Mouse (Mus musculus): ENCODE results near the gene Fam76a. TPM values are rescaled to one million over a fixed set of nuclear protein-coding genes. Genes with fewer than 3 reads are reported as not detected.
"Not testable (repeated sequence)": the region's sequence is repeated elsewhere in the genome, so short reads cannot be mapped to it uniquely, and the experiment has no call there.

Fam76a gene
- polyA plus RNA-seq, 1 experiment from 2014 or later, result 47.3 TPM

- Histone ChIP-seq H3K36me3 (ENCODE audit: control insufficient read depth, insufficient read depth, low read length) (no peaks in the 10 kb centered on the region), H3K9ac (ENCODE audit: low read depth, low read length) (no peak overlapping the region), H3K9me3 (ENCODE audit: control insufficient read depth, low read length) (no peaks in the 10 kb centered on the region), H3K27ac (replicated peaks; ENCODE audit: low read depth, low read length) (no peak overlapping the region), H3K4me2 (ENCODE audit: low read depth, low read length) (peak overlapping the region; percentile 25; the same call in 1 of the 2 replicates), H3K4me3 (ENCODE audit: low read depth, low read length) (no peak overlapping the region), H3K4me1 (ENCODE audit: control insufficient read depth, insufficient read depth, low read length) (peaks cover 8% of the 10 kb centered on the region; the same call in 1 of the 2 replicates), H3K27me3 (replicated peaks; ENCODE audit: control insufficient read depth, insufficient read depth, low read length) (0 out of 2 replicates have a peak, but pooled peaks cover 6% of the 10 kb centered on the region)
- ATAC-seq (ENCODE audit: low read depth), result no peak
- WGBS, result 27% methylated on average over 22 of the region's 22 CpGs
- DNase-seq (ENCODE audit: low spot score), result peak; percentile 43
These were observed 17.2 kb upstream of the Fam76a start for GRCm38 (mm10) chr4:132939421-132940127.

- peaks cover 8% of the 10 kb centered on the region; the same call in 1 of the 2 replicates for H3K4me1 ChIP-seq (ENCODE audit: control insufficient read depth, insufficient read depth, low read length)
- DNase-seq (ENCODE audit: low spot score) (peak; percentile 85), ATAC-seq (ENCODE audit: low read depth) (peak; percentile 88)
- peak overlapping the region; percentile 84 for H3K27ac ChIP-seq (replicated peaks; ENCODE audit: low read depth, low read length)
- peak overlapping the region; percentile 17; the same call in 1 of the 2 replicates for H3K9ac ChIP-seq (ENCODE audit: low read depth, low read length)
- no peaks in the 10 kb centered on the region for H3K9me3 ChIP-seq (ENCODE audit: control insufficient read depth, low read length)
- H3K27me3 ChIP-seq (replicated peaks; ENCODE audit: control insufficient read depth, insufficient read depth, low read length), result 0 out of 2 replicates have a peak, but pooled peaks cover 6% of the 10 kb centered on the region
- peak overlapping the region; percentile 43 for H3K4me2 ChIP-seq (ENCODE audit: low read depth, low read length)
- no peaks in the 10 kb centered on the region for H3K36me3 ChIP-seq (ENCODE audit: control insufficient read depth, insufficient read depth, low read length)
- 0 out of 2 replicates have a peak overlapping the region, but pooled peaks have one; percentile 9 for H3K4me3 ChIP-seq (ENCODE audit: low read depth, low read length)
- 15% methylated on average over 12 of the region's 12 CpGs for WGBS
These were observed 16.0 kb upstream of the Fam76a start for GRCm38 (mm10) chr4:132938181-132938941.

- 28% methylated on average over 7 of the region's 7 CpGs for WGBS
- DNase-seq (ENCODE audit: low spot score) (peak; percentile 9), ATAC-seq (ENCODE audit: low read depth) (no peak)
- Histone ChIP-seq H3K4me3 (ENCODE audit: low read depth, low read length) (no peak overlapping the region), H3K36me3 (ENCODE audit: control insufficient read depth, insufficient read depth, low read length) (no peaks in the 10 kb centered on the region), H3K4me1 (ENCODE audit: control insufficient read depth, insufficient read depth, low read length) (peaks cover 8% of the 10 kb centered on the region; the same call in 1 of the 2 replicates), H3K9ac (ENCODE audit: low read depth, low read length) (no peak overlapping the region), H3K27me3 (replicated peaks; ENCODE audit: control insufficient read depth, insufficient read depth, low read length) (no peaks in the 10 kb centered on the region), H3K9me3 (ENCODE audit: control insufficient read depth, low read length) (no peaks in the 10 kb centered on the region), H3K27ac (replicated peaks; ENCODE audit: low read depth, low read length) (no peak overlapping the region), H3K4me2 (ENCODE audit: low read depth, low read length) (no peak overlapping the region)
These were observed 12.3 kb upstream of the Fam76a start for GRCm38 (mm10) chr4:132934639-132935038.

GRCm38 (mm10) chr4:132932752-132933404, 10.5 kb upstream of the Fam76a start:
- H3K9me3 ChIP-seq (ENCODE audit: control insufficient read depth, low read length), result no peaks in the 10 kb centered on the region
- 79% methylated on average over 4 of the region's 4 CpGs for WGBS
- no peak for ATAC-seq (ENCODE audit: low read depth)

GRCm38 (mm10) chr4:132930784-132931183, 8.4 kb upstream of the Fam76a start:
- H3K4me2 ChIP-seq (ENCODE audit: low read depth, low read length), result no peak overlapping the region
- H3K9ac ChIP-seq (ENCODE audit: low read depth, low read length), result no peak overlapping the region
- no peaks in the 10 kb centered on the region for H3K27me3 ChIP-seq (replicated peaks; ENCODE audit: control insufficient read depth, insufficient read depth, low read length)
- WGBS, result 7% methylated on average over 8 of the region's 8 CpGs
- no peak overlapping the region for H3K4me3 ChIP-seq (ENCODE audit: low read depth, low read length)
- no peaks in the 10 kb centered on the region for H3K9me3 ChIP-seq (ENCODE audit: control insufficient read depth, low read length)
- no peaks in the 10 kb centered on the region for H3K36me3 ChIP-seq (ENCODE audit: control insufficient read depth, insufficient read depth, low read length)
- H3K27ac ChIP-seq (replicated peaks; ENCODE audit: low read depth, low read length), result no peak overlapping the region
- no peak for ATAC-seq (ENCODE audit: low read depth)
- H3K4me1 ChIP-seq (ENCODE audit: control insufficient read depth, insufficient read depth, low read length), result no peaks in the 10 kb centered on the region
- peak; percentile 57 for DNase-seq (ENCODE audit: low spot score)

More at GRCm38 (mm10) chr4:132932752-132933404, 10.5 kb upstream of the Fam76a start:
- Histone ChIP-seq H3K36me3 (ENCODE audit: control insufficient read depth, insufficient read depth, low read length) (no peaks in the 10 kb centered on the region), H3K27me3 (replicated peaks; ENCODE audit: control insufficient read depth, insufficient read depth, low read length) (no peaks in the 10 kb centered on the region), H3K4me2 (ENCODE audit: low read depth, low read length) (no peak overlapping the region), H3K9ac (ENCODE audit: low read depth, low read length) (no peak overlapping the region), H3K4me3 (ENCODE audit: low read depth, low read length) (no peak overlapping the region), H3K27ac (replicated peaks; ENCODE audit: low read depth, low read length) (no peak overlapping the region), H3K4me1 (ENCODE audit: control insufficient read depth, insufficient read depth, low read length) (no peaks in the 10 kb centered on the region)
- DNase-seq (ENCODE audit: low spot score), result no peak

GRCm38 (mm10) chr4:132926520-132926919, 4.2 kb upstream of the Fam76a start:
- DNase-seq (ENCODE audit: low spot score); H3K36me3 ChIP-seq (ENCODE audit: control insufficient read depth, insufficient read depth, low read length); H3K27ac ChIP-seq (replicated peaks; ENCODE audit: low read depth, low read length); H3K9ac ChIP-seq (ENCODE audit: low read depth, low read length); H3K4me3 ChIP-seq (ENCODE audit: low read depth, low read length); H3K27me3 ChIP-seq (replicated peaks; ENCODE audit: control insufficient read depth, insufficient read depth, low read length); ATAC-seq (ENCODE audit: low read depth); H3K4me2 ChIP-seq (ENCODE audit: low read depth, low read length); H3K9me3 ChIP-seq (ENCODE audit: control insufficient read depth, low read length); H3K4me1 ChIP-seq (ENCODE audit: control insufficient read depth, insufficient read depth, low read length): not testable (repeated sequence)
- WGBS, result 79% methylated on average over 2 of the region's 2 CpGs

GRCm38 (mm10) chr4:132922061-132922530, 262 bp downstream of the Fam76a start:
- peak overlapping the region; percentile 81; the same call in 1 of the 2 replicates for H3K27ac ChIP-seq (replicated peaks; ENCODE audit: low read depth, low read length)
- ATAC-seq (ENCODE audit: low read depth) (peak; percentile 23), DNase-seq (ENCODE audit: low spot score) (peak; percentile 29)
- H3K9ac ChIP-seq (ENCODE audit: low read depth, low read length), result peak overlapping the region; percentile 91
- peak overlapping the region; percentile 99 for H3K4me3 ChIP-seq (ENCODE audit: low read depth, low read length)
- peaks cover 5% of the 10 kb centered on the region; the same call in 1 of the 2 replicates for H3K4me1 ChIP-seq (ENCODE audit: control insufficient read depth, insufficient read depth, low read length)
- H3K36me3 ChIP-seq (ENCODE audit: control insufficient read depth, insufficient read depth, low read length), result peaks cover 22% of the 10 kb centered on the region
- peak overlapping the region; percentile 61 for H3K4me2 ChIP-seq (ENCODE audit: low read depth, low read length)
- no peaks in the 10 kb centered on the region for H3K9me3 ChIP-seq (ENCODE audit: control insufficient read depth, low read length)
- H3K27me3 ChIP-seq (replicated peaks; ENCODE audit: control insufficient read depth, insufficient read depth, low read length), result no peaks in the 10 kb centered on the region
- WGBS, result 3% methylated on average over 14 of the region's 50 CpGs

GRCm38 (mm10) chr4:132921488-132921887, 870 bp downstream of the Fam76a start:
- Histone ChIP-seq H3K4me1 (ENCODE audit: control insufficient read depth, insufficient read depth, low read length) (peaks cover 5% of the 10 kb centered on the region; the same call in 1 of the 2 replicates), H3K4me2 (ENCODE audit: low read depth, low read length) (peak overlapping the region; percentile 61), H3K27me3 (replicated peaks; ENCODE audit: control insufficient read depth, insufficient read depth, low read length) (no peaks in the 10 kb centered on the region), H3K36me3 (ENCODE audit: control insufficient read depth, insufficient read depth, low read length) (peaks cover 28% of the 10 kb centered on the region), H3K9ac (ENCODE audit: low read depth, low read length) (peak overlapping the region; percentile 91), H3K9me3 (ENCODE audit: control insufficient read depth, low read length) (no peaks in the 10 kb centered on the region), H3K27ac (replicated peaks; ENCODE audit: low read depth, low read length) (no peak overlapping the region), H3K4me3 (ENCODE audit: low read depth, low read length) (peak overlapping the region; percentile 99)
- no peak for DNase-seq (ENCODE audit: low spot score)
- ATAC-seq (ENCODE audit: low read depth), result no peak
- WGBS, result 38% methylated on average over 12 of the region's 12 CpGs

Data from embryonic facial prominence, embryonic 14.5 days (tissue).